17 mouse cellular contexts compared by ENCODE assay signal in genomic region chr3:51771839-51772630, GRCm38 (mm10).
DNase-seq lines count a peak whose midpoint lies in the region; ATAC-seq and TF ChIP-seq lines count a peak whose summit lies in the region.
"Had no signal": no experiment of that assay in that cellular context is flagged by ENCODE, and none has a peak within 500 bp of the region (broad histone marks: within the 10 kb centered on the region; RNA-seq: fewer than 3 reads in every experiment).

No protein-coding gene starts in this region.

- intact Hi-C loops in heart, postnatal 36 days (cut with DNase I): no loop called here

- no peak overlapping the region for H3K27ac ChIP-seq in midbrain, embryonic 11.5 days (ENCODE audit: low read depth, low read length)
- no peak overlapping the region for H3K27ac ChIP-seq in midbrain, postnatal 0 days (ENCODE audit: low read depth, low read length)
- peak overlapping the region; percentile 39; the same call in 1 of the 2 replicates for H3K27ac ChIP-seq in hindbrain, embryonic 15.5 days (replicated peaks)
- H3K27ac ChIP-seq: limb, embryonic 10.5 days; liver, embryonic 14.5 days had no signal

- H3K9ac ChIP-seq in midbrain, embryonic 11.5 days (ENCODE audit: low read length): no peak overlapping the region
- H3K9ac ChIP-seq in midbrain, postnatal 0 days (replicated peaks; ENCODE audit: low read length, poor library complexity, severe bottlenecking): no peak overlapping the region
- H3K9ac ChIP-seq in hindbrain, embryonic 15.5 days: no peak overlapping the region
- H3K9ac ChIP-seq: liver, embryonic 14.5 days had no signal

- TF ChIP-seq CTCF in midbrain, postnatal 0 days (IDR thresholded peaks at IDR 0.05): no peak

- H3K36me3 ChIP-seq in midbrain, embryonic 11.5 days (ENCODE audit: control insufficient read depth, insufficient read depth, low read length): no peaks in the 10 kb centered on the region
- no peaks in the 10 kb centered on the region for H3K36me3 ChIP-seq in midbrain, postnatal 0 days (ENCODE audit: insufficient read depth, low read length)
- no peaks in the 10 kb centered on the region for H3K36me3 ChIP-seq in hindbrain, embryonic 15.5 days
- H3K36me3 ChIP-seq: G1E; limb, embryonic 10.5 days had no signal

- no peak overlapping the region for H3K4me2 ChIP-seq in midbrain, embryonic 11.5 days
- no peak overlapping the region for H3K4me2 ChIP-seq in midbrain, postnatal 0 days (ENCODE audit: low read depth, low read length, poor library complexity, severe bottlenecking)
- H3K4me2 ChIP-seq in hindbrain, embryonic 15.5 days: no peak overlapping the region

- H3K4me1 ChIP-seq in midbrain, embryonic 11.5 days (ENCODE audit: control insufficient read depth, insufficient read depth, low read length): no peaks in the 10 kb centered on the region
- H3K4me1 ChIP-seq in midbrain, postnatal 0 days (ENCODE audit: insufficient read depth, low read length): no peaks in the 10 kb centered on the region
- H3K4me1 ChIP-seq in hindbrain, embryonic 15.5 days (replicated peaks): peaks cover 14% of the 10 kb centered on the region; the same call in 1 of the 2 replicates

- ATAC-seq in midbrain, embryonic 11.5 days (ENCODE audit: low FRiP score): no peak
- no peak for ATAC-seq in midbrain, postnatal 0 days (ENCODE audit: low FRiP score)
- ATAC-seq in hindbrain, embryonic 15.5 days (ENCODE audit: low FRiP score, low read depth): 0 out of 2 replicates have a peak, but pooled peaks have one; percentile 42

- no peaks in the 10 kb centered on the region for H3K9me3 ChIP-seq in midbrain, embryonic 11.5 days (ENCODE audit: control insufficient read depth, low read length)
- no peaks in the 10 kb centered on the region for H3K9me3 ChIP-seq in midbrain, postnatal 0 days (ENCODE audit: low read length)
- H3K9me3 ChIP-seq in hindbrain, embryonic 15.5 days: no peaks in the 10 kb centered on the region
- H3K9me3 ChIP-seq: G1E; limb, embryonic 10.5 days had no signal

- peak; percentile 52 for DNase-seq in heart, adult 11 months
- DNase-seq in heart, postnatal 36 days: no peak
- DNase-seq in midbrain, embryonic 11.5 days (ENCODE audit: low spot score, missing footprints): peak; percentile 59
- no peak for DNase-seq in midbrain, postnatal 0 days (ENCODE audit: low spot score)
- DNase-seq in gastrocnemius, adult 18-20 months (ENCODE audit: low spot score): no peak
- DNase-seq in spleen, postnatal 36 days (ENCODE audit: low spot score in 2 of 2): no peak
- DNase-seq in gastrocnemius, postnatal 4 days (ENCODE audit: low spot score in 2 of 2): no peak
- DNase-seq: cerebellum, adult 9-11 months; gastrocnemius, postnatal 36 days; kidney, adult 18-20 months; lung, postnatal 4 days; retina, postnatal 1 day; spleen, adult 18-20 months had no signal

- WGBS in midbrain, embryonic 11.5 days: 77% methylated on average over 9 of the region's 9 CpGs
- WGBS in midbrain, postnatal 0 days: 68% methylated on average over 9 of the region's 9 CpGs
- 58% methylated on average over 9 of the region's 9 CpGs for WGBS in hindbrain, embryonic 15.5 days

- no peak overlapping the region for H3K4me3 ChIP-seq in midbrain, embryonic 11.5 days (ENCODE audit: low read depth, low read length)
- no peak overlapping the region for H3K4me3 ChIP-seq in midbrain, postnatal 0 days (ENCODE audit: low read depth, low read length)
- H3K4me3 ChIP-seq in hindbrain, embryonic 15.5 days: no peak overlapping the region
- H3K4me3 ChIP-seq: limb, embryonic 10.5 days had no signal

- no peaks in the 10 kb centered on the region for H3K27me3 ChIP-seq in midbrain, embryonic 11.5 days (ENCODE audit: control insufficient read depth, insufficient read depth, low read length)
- H3K27me3 ChIP-seq in midbrain, postnatal 0 days (ENCODE audit: insufficient read depth, low read length): no peaks in the 10 kb centered on the region
- H3K27me3 ChIP-seq in hindbrain, embryonic 15.5 days: no peaks in the 10 kb centered on the region

Comparison
In these comparisons a context has a peak if more than half of its experiments do, and no peak if none do; other contexts are left out.
1. DNase-seq: peak in heart, adult 11 months (single experiment) and midbrain, embryonic 11.5 days (single experiment); none in heart, postnatal 36 days (0 of 2), midbrain, postnatal 0 days (single experiment), gastrocnemius, adult 18-20 months (single experiment), spleen, postnatal 36 days (0 of 2) and gastrocnemius, postnatal 4 days (0 of 2).